Mouse (Mus musculus) liver, embryonic 16.5 days (tissue): ENCODE measurements around the gene Aff1. TPM values are rescaled to one million over a fixed set of nuclear protein-coding genes. Genes with fewer than 3 reads are reported as not detected.

Experiments used
- ATAC-seq: fragments of 200-750 bp; cut with Nextera tagmentation; 2 replicates; pipeline ENCODE4 v1.8.0; 2017; ENCODE audit warnings: low read depth, mild to moderate bottlenecking, moderate number of reproducible peaks, moderate library complexity
- H3K27ac ChIP-seq: fragments of 300-500 bp; sonication (generic); 2 replicates; pipeline ENCODE4 v1.5.1; 2014; ENCODE audit warnings: mild to moderate bottlenecking, low read length
- H3K27me3 ChIP-seq: fragments of 300-500 bp; sonication (generic); 2 replicates; pipeline ENCODE4 v1.6.1; 2014; ENCODE audit warnings: low read depth, low read length, mixed read lengths; ENCODE audit not compliant: control insufficient read depth, insufficient read depth
- H3K36me3 ChIP-seq: fragments of 300-500 bp; sonication (generic); 2 replicates; pipeline ENCODE4 v1.6.1; 2014; ENCODE audit warnings: mild to moderate bottlenecking; ENCODE audit not compliant: control insufficient read depth, insufficient read depth
- H3K4me1 ChIP-seq: fragments of 300-500 bp; sonication (generic); 2 replicates; pipeline ENCODE4 v1.6.1; 2014; ENCODE audit warnings: low read depth, low read length, mixed read lengths; ENCODE audit not compliant: control insufficient read depth
- H3K4me2 ChIP-seq: fragments of 300-500 bp; sonication (generic); 2 replicates; pipeline ENCODE4 v1.6.1; 2014; ENCODE audit warnings: low read depth, low read length, mixed read lengths
- H3K4me3 ChIP-seq: fragments of 300-500 bp; sonication (generic); 2 replicates; pipeline ENCODE4 v1.5.1; 2014; ENCODE audit warnings: low read depth, mild to moderate bottlenecking, low read length
- H3K9ac ChIP-seq: fragments of 300-500 bp; sonication (generic); 2 replicates; pipeline ENCODE4 v1.6.1; 2014; ENCODE audit warnings: low read depth, low read length
- H3K9me3 ChIP-seq: fragments of 300-500 bp; sonication (generic); replicated peaks from 2 replicates; pipeline ENCODE4 v1.6.1; 2016; ENCODE audit warnings: low read length; ENCODE audit not compliant: control insufficient read depth
- WGBS: fragments of 180-500 bp; shearing (Covaris S2); extraction: QIAGEN DNeasy Blood & Tissue Kit; methylation state at CpG from one replicate; pipeline ENCODE4 v1.1.7; 2014; ENCODE audit not compliant: insufficient replicate concordance; 5-methylcytosine and 5-hydroxymethylcytosine counted together
- polyA plus RNA-seq: library from polyadenylated mRNA; unstranded; fragments of >200 nt; fragmentation: Nextera tagmentation; extraction: Ambion mirVana; gene quantifications from 2 replicates; pipeline ENCODE4 v1.2.1, GENCODE M21; 2015

The Aff1 gene
- polyA plus RNA-seq, 1 experiment from 2014 or later = 17.7 TPM

DNA sequence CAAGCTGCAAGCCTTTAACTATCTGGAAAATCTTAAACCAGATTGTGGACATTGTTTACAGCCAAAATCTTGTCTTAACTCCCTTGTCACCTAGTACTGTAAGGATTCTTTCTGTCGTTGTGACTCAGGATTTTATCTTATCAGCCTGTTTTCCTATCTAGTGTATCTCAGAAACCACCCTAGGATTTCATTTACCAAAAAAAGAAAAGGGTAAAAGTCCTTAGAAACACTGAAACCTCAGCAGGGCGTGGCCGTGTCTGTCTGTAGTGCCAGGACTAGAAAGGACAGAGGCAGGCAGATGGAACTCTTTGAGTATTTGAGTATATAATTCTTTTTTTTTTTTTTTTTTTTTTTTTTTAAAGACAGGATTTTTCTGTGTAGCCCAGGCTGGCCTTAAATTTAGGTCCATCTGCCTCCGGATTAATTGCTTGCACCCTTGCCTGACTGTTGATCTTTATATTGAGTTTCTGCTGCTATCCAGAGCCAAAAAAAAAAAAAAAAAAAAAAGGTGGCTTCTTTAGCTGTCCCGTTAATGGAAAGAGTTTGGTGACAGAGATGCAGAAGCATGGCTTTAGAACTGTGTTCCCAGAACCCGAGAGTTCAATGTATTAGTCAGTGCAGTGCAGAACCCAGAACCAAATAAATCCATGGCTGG lies 44.5 kb downstream of the Aff1 start:
- Histone ChIP-seq H3K36me3 (no peaks in the 10 kb centered on the region), H3K4me2 (peak overlapping the region; percentile 72), H3K4me1 (peaks cover 60% of the 10 kb centered on the region), H3K4me3 (peak overlapping the region; percentile 32), H3K9ac (peak overlapping the region; percentile 66), H3K9me3 (no peaks in the 10 kb centered on the region), H3K27me3 (no peaks in the 10 kb centered on the region), H3K27ac (peak overlapping the region; percentile 97)
- WGBS = 25% methylated on average over 6 of the region's 6 CpGs
- no peak for ATAC-seq

DNA sequence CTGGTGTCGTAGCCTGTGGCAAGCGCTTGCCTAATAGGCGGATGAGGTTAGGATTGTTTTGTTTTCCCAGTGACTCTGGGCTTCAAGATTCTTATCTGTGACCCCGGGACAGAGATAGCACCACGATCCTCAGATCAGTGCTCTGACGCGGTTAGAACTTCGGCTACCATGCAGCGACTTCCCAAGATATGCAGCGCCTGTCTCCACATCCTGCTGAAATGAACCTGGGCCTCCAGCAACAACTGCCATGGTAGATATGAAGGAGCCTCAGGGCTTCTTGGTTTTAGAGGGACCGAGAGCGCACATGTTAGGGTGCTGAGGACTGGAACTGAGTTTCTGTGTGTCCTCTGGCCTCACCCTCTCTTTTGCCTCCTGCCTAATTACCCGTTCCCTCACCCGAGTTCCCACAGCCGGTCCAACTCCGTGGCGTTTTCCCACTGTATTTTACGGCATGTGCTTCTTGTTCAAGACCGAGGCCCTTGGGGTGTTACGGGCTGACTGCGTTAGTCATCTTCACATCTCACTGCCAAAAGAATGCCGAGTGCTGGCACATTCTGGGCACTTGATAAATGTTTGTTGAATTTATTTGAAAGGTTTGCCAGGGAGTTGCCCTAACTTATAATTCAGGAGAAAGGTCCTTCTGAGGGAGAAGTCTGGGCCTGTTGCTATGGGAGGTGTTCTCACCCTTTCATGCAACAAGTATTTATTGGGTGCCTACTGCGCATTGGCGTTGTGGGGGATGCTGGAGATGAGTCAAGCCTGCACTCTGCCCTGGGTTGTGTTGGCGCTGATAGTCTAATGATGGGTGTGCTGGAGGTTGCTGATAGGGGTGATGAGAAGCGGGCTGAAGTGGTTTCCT lies 45.3 kb downstream of the Aff1 start:
- Histone ChIP-seq H3K4me3 (peak overlapping the region; percentile 32), H3K27ac (peak overlapping the region; percentile 97), H3K9me3 (no peaks in the 10 kb centered on the region), H3K4me1 (peaks cover 66% of the 10 kb centered on the region), H3K27me3 (no peaks in the 10 kb centered on the region), H3K9ac (peak overlapping the region; percentile 66), H3K36me3 (no peaks in the 10 kb centered on the region), H3K4me2 (peak overlapping the region; percentile 72)
- 29% methylated on average over 26 of the region's 26 CpGs for WGBS
- ATAC-seq = peak; percentile 90

DNA sequence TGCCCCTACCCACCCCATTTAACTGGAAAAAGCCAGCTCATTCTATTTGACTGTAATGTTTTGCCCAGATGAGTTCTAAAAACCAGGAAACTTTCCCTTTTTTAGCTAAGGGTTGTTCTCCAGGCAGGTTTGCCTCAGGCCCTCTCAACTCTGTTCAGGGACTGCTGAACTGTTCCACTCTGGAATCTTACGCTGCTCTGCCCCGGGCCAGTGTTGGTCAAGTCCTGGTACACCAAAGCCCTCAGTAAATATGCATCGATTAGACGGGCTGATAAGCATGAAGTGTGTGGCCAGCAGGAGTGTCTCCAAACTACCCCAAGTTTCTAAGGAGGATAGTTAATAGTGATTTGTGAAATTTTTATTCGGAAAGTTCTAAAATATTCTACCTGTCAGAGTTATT lies 46.3 kb downstream of the Aff1 start:
- Histone ChIP-seq H3K4me1 (peaks cover 74% of the 10 kb centered on the region), H3K4me3 (0 out of 2 replicates have a peak overlapping the region, but pooled peaks have one; percentile 2), H3K27me3 (no peaks in the 10 kb centered on the region), H3K4me2 (peak overlapping the region; percentile 72), H3K9ac (peak overlapping the region; percentile 64), H3K36me3 (no peaks in the 10 kb centered on the region), H3K9me3 (no peaks in the 10 kb centered on the region), H3K27ac (peak overlapping the region; percentile 97)
- 33% methylated on average over 5 of the region's 5 CpGs for WGBS
- no peak for ATAC-seq

DNA sequence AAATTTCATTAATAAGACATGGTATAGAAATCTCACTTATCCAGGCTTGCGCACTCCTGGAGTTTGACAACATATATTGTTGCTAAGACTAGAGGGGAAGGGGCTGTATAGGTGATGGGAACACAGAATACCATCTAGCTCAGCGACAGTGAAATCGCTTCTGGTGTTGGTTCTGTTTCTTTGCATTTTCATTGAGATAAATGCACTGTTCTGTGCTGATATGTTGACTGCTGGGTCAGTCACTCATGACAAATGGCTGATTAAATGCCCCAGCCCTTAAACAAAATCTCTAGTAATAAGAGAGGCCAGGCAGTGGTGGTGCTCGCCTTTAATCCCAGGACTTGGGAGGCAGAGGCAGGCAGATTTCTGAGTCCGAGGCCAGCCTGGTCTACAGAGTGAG lies 47.0 kb downstream of the Aff1 start:
- H3K27ac ChIP-seq = peak overlapping the region; percentile 97
- 41% methylated on average over 5 of the region's 5 CpGs for WGBS
- no peaks in the 10 kb centered on the region for H3K36me3 ChIP-seq
- H3K9me3 ChIP-seq = no peaks in the 10 kb centered on the region
- H3K4me2 ChIP-seq = peak overlapping the region; percentile 26; the same call in 1 of the 2 replicates
- 0 out of 2 replicates have a peak, but pooled peaks have one; percentile 1 for ATAC-seq
- H3K4me3 ChIP-seq = no peak overlapping the region
- H3K27me3 ChIP-seq = no peaks in the 10 kb centered on the region
- peak overlapping the region; percentile 40 for H3K9ac ChIP-seq
- peaks cover 78% of the 10 kb centered on the region for H3K4me1 ChIP-seq

DNA sequence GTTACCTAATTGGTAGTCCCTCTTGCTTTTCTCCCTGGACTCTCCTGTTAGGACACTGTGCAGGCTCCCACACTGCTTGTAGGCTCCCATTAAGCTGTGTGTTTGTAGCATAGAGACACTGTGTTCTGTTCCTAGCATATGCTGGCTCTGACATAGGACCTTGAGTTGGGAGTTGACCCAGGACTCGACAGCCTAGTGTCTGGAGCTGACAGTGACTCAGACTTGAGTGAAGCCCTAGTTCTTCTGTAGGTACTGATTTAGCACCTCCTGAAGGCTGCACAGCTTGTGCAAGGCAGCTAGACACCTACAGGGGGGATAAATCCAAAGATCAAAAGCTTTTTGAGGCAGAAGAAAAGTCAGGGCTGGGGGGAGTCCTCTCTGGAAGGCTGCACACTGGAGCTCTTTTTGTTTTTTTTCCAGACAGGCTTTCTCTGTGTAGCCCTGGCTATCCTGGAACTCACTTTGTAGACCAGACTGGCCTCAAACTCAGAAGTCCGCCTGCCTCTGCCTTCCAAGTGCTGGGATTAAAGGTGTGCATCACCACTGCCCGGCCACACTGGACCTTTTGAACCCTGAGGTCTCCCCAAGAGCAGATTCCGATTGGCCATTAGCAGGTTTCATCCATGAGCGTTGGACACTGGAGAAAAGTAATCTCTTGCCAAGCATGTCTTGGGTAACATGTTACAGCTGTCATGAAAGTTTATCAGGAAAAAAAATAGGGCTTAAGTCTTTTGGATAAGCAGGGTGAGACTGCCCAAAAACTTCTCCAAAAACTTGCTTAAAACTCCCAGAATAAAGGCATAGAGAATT lies 48.1 kb downstream of the Aff1 start:
- Histone ChIP-seq H3K9me3 (no peaks in the 10 kb centered on the region), H3K4me3 (no peak overlapping the region), H3K4me1 (peaks cover 86% of the 10 kb centered on the region), H3K9ac (peak overlapping the region; percentile 51), H3K4me2 (no peak overlapping the region), H3K27me3 (no peaks in the 10 kb centered on the region), H3K36me3 (no peaks in the 10 kb centered on the region), H3K27ac (peak overlapping the region; percentile 97)
- no peak for ATAC-seq
- 58% methylated on average over 5 of the region's 5 CpGs for WGBS

DNA sequence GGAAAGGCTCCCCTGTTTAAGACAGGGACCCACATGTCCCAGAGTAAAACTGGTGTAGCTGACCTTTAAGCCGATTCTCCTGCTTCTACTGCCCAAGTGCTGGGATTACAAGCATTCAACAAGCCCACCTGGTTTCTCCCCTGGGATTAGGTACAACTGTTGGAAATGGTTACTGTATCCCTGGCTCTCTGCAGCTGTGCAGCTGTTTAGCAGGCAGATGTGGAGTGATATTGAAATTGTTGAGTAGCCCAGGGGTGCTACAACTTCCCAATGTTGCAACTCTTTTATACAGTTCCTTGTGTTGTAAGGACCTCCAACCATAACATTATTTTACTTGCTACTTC lies 48.7 kb downstream of the Aff1 start:
- ATAC-seq = no peak
- H3K4me2 ChIP-seq = no peak overlapping the region
- H3K4me3 ChIP-seq = no peak overlapping the region
- H3K27me3 ChIP-seq = no peaks in the 10 kb centered on the region
- WGBS = 69% methylated on average over 1 of the region's 1 CpGs
- H3K9ac ChIP-seq = peak overlapping the region; percentile 51
- H3K27ac ChIP-seq = peak overlapping the region; percentile 97
- H3K9me3 ChIP-seq = no peaks in the 10 kb centered on the region
- peaks cover 87% of the 10 kb centered on the region for H3K4me1 ChIP-seq
- H3K36me3 ChIP-seq = no peaks in the 10 kb centered on the region

DNA sequence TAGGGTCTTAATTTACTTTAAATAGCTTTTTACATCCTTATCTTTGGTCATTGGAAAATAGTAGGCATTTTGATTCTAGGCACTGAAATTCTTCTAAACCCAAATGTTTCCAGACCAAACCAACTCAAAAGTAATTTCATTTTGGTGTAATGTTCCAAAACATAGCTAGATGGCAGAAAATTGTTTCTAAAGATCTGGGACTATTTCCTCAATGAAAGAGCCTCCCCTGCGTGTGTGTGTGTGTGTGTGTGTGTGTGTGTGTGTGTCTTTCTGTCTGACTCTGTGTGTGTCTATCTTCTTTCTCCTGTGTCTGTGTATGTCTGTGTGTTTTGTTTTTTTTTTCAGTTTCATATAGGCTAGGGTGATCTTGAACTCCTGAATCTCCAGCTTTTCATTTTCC lies 49.3 kb downstream of the Aff1 start:
- Histone ChIP-seq H3K4me1 (peaks cover 88% of the 10 kb centered on the region), H3K27me3 (no peaks in the 10 kb centered on the region), H3K27ac (peak overlapping the region; percentile 97), H3K9ac (peak overlapping the region; percentile 38), H3K9me3 (no peaks in the 10 kb centered on the region), H3K4me3 (no peak overlapping the region), H3K36me3 (no peaks in the 10 kb centered on the region), H3K4me2 (peak overlapping the region; percentile 71; the same call in 1 of the 2 replicates)
- ATAC-seq = no peak
- WGBS = 26% methylated on average over 1 of the region's 1 CpGs

DNA sequence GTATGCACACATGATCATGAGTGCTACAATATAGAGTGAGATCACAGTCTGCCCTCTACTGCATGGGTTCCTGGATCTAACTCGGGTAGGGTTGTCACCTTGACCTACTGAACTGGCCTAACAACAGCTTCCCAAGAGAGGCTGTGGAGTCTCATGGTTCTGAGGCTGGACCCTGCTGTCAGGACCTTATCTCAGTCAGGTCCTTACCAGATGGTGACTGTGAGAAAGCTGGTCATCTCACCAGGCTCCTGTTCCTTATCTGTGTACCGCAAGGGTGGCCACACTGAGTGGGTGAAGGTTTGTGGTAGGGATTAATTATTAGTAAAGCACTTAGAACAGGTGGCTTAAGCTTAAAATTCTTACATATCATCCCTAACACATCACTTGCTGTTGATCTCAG lies 49.8 kb downstream of the Aff1 start:
- Histone ChIP-seq H3K4me1 (peaks cover 86% of the 10 kb centered on the region), H3K27ac (peak overlapping the region; percentile 97), H3K9me3 (no peaks in the 10 kb centered on the region), H3K36me3 (no peaks in the 10 kb centered on the region), H3K4me2 (peak overlapping the region; percentile 71), H3K9ac (peak overlapping the region; percentile 60), H3K4me3 (peak overlapping the region; percentile 16; the same call in 1 of the 2 replicates), H3K27me3 (no peaks in the 10 kb centered on the region)
- peak; percentile 88 for ATAC-seq
- 18% methylated on average over 2 of the region's 2 CpGs for WGBS
